Mouse (Mus musculus) liver (tissue): ENCODE data around the gene Aqp7.

ENCODE experiments used
- DNase-seq: peaks from one replicate; pipeline ENCODE4 v3.0.0-alpha.2; 2020; ENCODE audit warnings: mixed read lengths

Aqp7 gene

GRCm38 (mm10) chr4:40996302-40996701, 51.6 kb downstream of the Aqp7 start:
- no peak for DNase-seq

GRCm38 (mm10) chr4:40989633-40990032, 58.3 kb downstream of the Aqp7 start:
- DNase-seq, result no peak

- no peak for DNase-seq
Measured at GRCm38 (mm10) chr4:40983686-40984085, 64.3 kb downstream of the Aqp7 start.
